Mouse (Mus musculus) forebrain, embryonic 13.5 days (tissue): ENCODE measurements at regions not wholly inside any gene's neighbourhood (a gene's known extent, or its start where the extent isn't known, plus 50 kb on each side); places are given as distances from the start of the nearest gene placed in this dataset.

Experiments used
- ATAC-seq: fragments of 200-750 bp; cut with Nextera tagmentation; 2 replicates; pipeline ENCODE4 v1.8.0; 2017
- H3K27ac ChIP-seq: fragments of 300-500 bp; sonication (generic); 2 replicates; pipeline ENCODE4 v1.5.1; 2015; ENCODE audit warnings: inconsistent platforms, mild to moderate bottlenecking, moderate library complexity
- H3K27me3 ChIP-seq: fragments of 300-500 bp; sonication (generic); 2 replicates; pipeline ENCODE4 v1.6.1; 2015; ENCODE audit warnings: mild to moderate bottlenecking, inconsistent platforms
- H3K36me3 ChIP-seq: fragments of 300-500 bp; sonication (generic); 2 replicates; pipeline ENCODE4 v1.6.1; 2015; ENCODE audit warnings: mild to moderate bottlenecking, inconsistent platforms; ENCODE audit not compliant: poor library complexity, severe bottlenecking
- H3K4me1 ChIP-seq: fragments of 300-500 bp; sonication (generic); 2 replicates; pipeline ENCODE4 v1.6.1; 2015; ENCODE audit warnings: inconsistent platforms
- H3K4me2 ChIP-seq: fragments of 300-500 bp; sonication (generic); 2 replicates; pipeline ENCODE4 v1.6.1; 2015; ENCODE audit warnings: inconsistent platforms, mild to moderate bottlenecking, moderate library complexity
- H3K4me3 ChIP-seq: fragments of 300-500 bp; sonication (generic); 2 replicates; pipeline ENCODE4 v1.5.1; 2015; ENCODE audit warnings: mild to moderate bottlenecking, inconsistent platforms
- H3K9ac ChIP-seq: fragments of 300-500 bp; sonication (generic); 2 replicates; pipeline ENCODE4 v1.6.1; 2015; ENCODE audit warnings: mild to moderate bottlenecking, inconsistent platforms
- H3K9me3 ChIP-seq: fragments of 300-500 bp; sonication (generic); replicated peaks from 2 replicates; pipeline ENCODE4 v1.6.1; 2016; ENCODE audit warnings: inconsistent platforms
- WGBS: fragments of 180-500 bp; shearing (Covaris S2); methylation state at CpG from one replicate; pipeline ENCODE4 v1.1.7; 2015; 5-methylcytosine and 5-hydroxymethylcytosine counted together

DNA sequence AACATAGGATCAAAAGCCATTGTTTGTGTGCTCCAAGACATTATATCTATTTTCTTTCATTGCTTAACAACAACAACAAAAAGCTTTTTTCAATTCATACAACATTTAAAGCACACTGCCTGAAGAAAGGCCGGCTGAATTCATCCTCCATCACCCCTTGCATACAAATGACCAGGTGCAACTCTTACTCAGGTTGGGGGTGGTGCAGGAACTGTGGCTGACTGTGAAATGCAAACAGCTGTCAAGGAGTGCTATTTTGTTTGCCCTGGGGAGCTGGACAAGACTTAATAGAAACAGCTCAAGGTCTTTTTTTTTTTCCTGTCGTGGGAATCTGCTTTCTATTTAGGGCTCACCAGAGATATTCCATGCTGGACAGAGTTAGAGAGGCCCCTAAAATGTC lies 406.6 kb upstream of the Cldn34d start:
- Histone ChIP-seq H3K4me2 (no peak overlapping the region), H3K4me3 (no peak overlapping the region), H3K9ac (no peak overlapping the region), H3K36me3 (no peaks in the 10 kb centered on the region), H3K27me3 (no peaks in the 10 kb centered on the region), H3K27ac (no peak overlapping the region), H3K9me3 (no peaks in the 10 kb centered on the region), H3K4me1 (no peaks in the 10 kb centered on the region)
- ATAC-seq: no peak
- 2% methylated on average over 2 of the region's 2 CpGs for WGBS

DNA sequence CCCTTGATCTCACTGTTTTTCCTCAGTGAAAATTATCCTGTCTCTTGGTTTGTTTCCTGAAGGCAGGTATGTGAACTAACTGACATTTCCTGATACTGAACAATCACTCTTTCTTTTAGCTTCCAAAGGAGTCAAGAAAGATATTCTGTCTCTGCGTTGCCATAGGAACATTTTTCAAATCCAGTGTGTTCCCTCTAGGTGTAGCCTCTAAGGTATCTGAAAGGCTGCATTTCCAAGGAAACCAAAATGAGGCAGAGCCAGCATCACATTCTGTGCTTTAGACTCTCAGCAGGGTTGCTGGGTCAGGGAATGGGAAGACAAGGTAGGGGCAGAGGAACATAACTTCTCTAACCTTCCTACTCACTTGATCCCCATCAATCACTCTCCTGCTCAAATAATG lies 411.2 kb upstream of the Cldn34d start:
- ATAC-seq: no peak
- Histone ChIP-seq H3K4me2 (no peak overlapping the region), H3K4me3 (no peak overlapping the region), H3K9ac (no peak overlapping the region), H3K27ac (no peak overlapping the region), H3K9me3 (no peaks in the 10 kb centered on the region), H3K36me3 (no peaks in the 10 kb centered on the region), H3K27me3 (no peaks in the 10 kb centered on the region), H3K4me1 (no peaks in the 10 kb centered on the region)
- 77% methylated on average over 1 of the region's 1 CpGs for WGBS

DNA sequence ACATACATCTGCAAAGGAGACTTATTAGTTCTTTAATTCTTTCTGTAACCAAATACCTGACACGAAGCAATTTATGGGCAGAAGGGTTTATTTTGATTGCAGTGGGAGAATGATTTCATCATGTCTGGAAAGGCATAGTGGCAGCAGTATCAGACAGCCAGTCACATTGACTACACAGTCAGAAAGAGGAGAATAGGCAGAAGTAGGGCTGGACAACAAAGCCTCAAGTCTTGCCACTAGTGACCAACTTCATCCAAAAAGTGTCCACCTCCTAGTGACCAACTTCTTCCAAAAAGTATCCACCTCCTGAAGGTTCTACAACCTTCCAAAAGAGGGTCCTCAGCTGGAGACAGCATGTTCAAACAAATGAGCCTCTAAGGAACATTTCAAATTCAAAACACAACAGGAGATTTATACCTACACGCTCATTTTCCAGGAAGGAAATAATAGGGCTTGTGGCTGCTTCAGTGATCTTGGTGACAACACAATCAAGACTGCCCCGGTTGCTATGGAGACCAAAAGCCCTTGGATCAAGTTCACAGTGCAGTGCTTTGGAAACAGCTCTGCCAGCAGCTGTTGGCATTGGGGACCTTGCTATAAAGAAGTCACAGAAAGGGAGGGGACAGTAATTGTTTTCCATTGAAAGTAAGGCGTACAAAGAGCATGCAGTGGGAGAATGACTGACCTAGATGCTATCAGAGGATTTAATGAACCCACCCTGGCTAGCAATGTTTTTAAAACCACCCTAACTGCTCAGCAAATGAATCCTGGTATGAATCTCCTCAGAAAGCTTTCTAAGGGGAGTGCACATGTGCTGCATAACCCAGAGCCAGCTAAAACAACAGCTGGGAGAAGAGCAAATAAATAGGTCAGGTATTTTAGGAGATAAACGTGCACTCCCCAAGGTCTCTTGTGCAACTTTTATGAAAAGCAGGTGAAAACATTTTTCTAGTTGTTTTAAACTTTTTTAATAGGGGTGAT lies 448.0 kb upstream of the Cldn34d start:
- Histone ChIP-seq H3K4me3 (no peak overlapping the region), H3K9me3 (no peaks in the 10 kb centered on the region), H3K27ac (peak overlapping the region; percentile 16), H3K4me2 (no peak overlapping the region), H3K27me3 (no peaks in the 10 kb centered on the region), H3K36me3 (no peaks in the 10 kb centered on the region), H3K4me1 (no peaks in the 10 kb centered on the region), H3K9ac (no peak overlapping the region)
- ATAC-seq: peak; percentile 90
- 23% methylated on average over 5 of the region's 5 CpGs for WGBS

DNA sequence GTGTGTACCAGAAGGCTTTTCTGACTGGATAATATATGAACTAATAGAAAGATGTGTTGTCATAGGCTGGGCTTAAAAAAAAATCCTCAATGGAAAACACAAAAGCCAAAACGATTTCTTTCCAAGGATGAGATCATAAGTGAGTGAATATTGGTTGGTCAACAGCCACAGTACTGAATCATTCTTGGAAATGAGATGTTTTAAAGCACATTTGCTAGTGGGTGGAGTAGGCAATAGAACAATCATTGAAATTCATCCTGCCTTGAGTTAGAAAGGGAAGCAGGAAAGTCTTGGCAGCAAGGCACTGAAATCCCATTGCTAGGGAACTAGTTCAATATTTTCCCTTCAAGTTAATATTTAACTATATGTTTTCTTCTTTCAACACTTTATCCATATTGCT lies 449.3 kb upstream of the Cldn34d start:
- Histone ChIP-seq H3K4me3 (no peak overlapping the region), H3K4me1 (no peaks in the 10 kb centered on the region), H3K4me2 (no peak overlapping the region), H3K9ac (no peak overlapping the region), H3K9me3 (no peaks in the 10 kb centered on the region), H3K27me3 (no peaks in the 10 kb centered on the region), H3K27ac (no peak overlapping the region), H3K36me3 (no peaks in the 10 kb centered on the region)
- ATAC-seq: no peak
- 77% methylated on average over 1 of the region's 1 CpGs for WGBS

DNA sequence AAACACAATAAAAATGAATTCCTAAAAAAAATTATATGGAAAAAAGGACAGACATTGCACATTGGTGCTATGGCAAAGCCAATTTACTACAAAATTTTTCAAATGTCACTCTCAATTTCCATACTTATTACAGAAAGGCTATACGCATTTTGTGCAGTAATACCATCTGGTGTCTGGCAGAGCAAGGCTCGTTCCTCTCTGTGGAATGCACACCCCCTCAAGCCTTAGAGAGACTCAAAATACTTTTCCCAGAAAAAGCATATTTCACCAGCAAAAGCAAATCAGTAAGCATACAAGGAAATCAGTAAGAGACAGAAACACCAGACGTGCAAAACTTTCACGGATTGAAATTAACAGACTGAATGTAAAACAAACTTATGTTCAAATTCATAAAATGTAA lies 431.0 kb upstream of the Tbl1x start:
- Histone ChIP-seq H3K27ac (no peak overlapping the region), H3K27me3 (no peaks in the 10 kb centered on the region), H3K4me2 (no peak overlapping the region), H3K36me3 (no peaks in the 10 kb centered on the region), H3K4me3 (no peak overlapping the region), H3K4me1 (no peaks in the 10 kb centered on the region), H3K9ac (no peak overlapping the region), H3K9me3 (no peaks in the 10 kb centered on the region)
- no peak; the same call in 1 of the 2 replicates for ATAC-seq
- WGBS: 89% methylated on average over 4 of the region's 4 CpGs

DNA sequence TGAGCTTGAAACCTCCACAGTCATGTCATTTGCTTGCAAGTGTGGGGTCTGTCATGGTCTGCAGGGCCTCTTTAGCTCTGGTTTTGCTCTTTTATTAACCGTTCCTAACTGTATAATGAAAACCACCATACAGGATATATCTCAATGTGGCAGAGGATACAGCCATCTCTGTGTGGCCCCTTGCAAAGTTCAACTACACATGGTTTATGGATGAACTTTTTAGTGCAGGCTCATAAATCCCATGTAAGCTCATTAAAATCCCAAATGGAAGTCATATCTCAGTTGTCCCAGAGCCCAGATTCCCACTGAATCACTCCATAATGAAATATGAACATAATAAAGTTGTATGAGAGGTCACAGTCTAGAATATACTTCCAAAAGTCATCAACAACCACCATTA lies 428.1 kb upstream of the Tbl1x start:
- ATAC-seq: no peak
- Histone ChIP-seq H3K4me1 (no peaks in the 10 kb centered on the region), H3K4me3 (no peak overlapping the region), H3K9ac (no peak overlapping the region), H3K9me3 (no peaks in the 10 kb centered on the region), H3K36me3 (no peaks in the 10 kb centered on the region), H3K27me3 (no peaks in the 10 kb centered on the region), H3K27ac (no peak overlapping the region), H3K4me2 (no peak overlapping the region)
- 81% methylated on average over 1 of the region's 1 CpGs for WGBS

DNA sequence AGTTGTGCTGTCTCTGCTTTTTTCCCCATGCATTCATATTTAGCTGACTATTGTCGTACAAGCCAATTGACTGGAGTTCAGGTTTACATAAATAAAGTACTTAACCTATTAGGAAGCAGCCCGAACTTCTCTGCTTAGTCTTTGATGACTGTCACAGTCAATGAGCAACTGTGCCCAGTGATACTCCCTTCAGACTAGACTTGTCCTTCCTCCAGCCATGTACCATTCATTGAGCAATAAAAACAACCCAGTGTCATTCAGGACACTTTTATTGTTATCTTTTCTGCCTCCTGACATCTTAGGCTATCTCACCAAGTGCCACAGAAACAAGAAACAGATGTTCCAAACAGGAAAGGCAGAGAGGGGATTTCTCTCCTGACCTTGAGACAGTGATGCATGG lies 389.1 kb upstream of the Tbl1x start:
- WGBS: 74% methylated on average over 2 of the region's 2 CpGs

More for the DNA sequence above, 389.1 kb upstream of the Tbl1x start:
- H3K4me2 ChIP-seq: no peak overlapping the region
- H3K4me1 ChIP-seq: no peaks in the 10 kb centered on the region
- H3K9ac ChIP-seq: no peak overlapping the region
- H3K27me3 ChIP-seq: no peaks in the 10 kb centered on the region
- H3K4me3 ChIP-seq: no peak overlapping the region
- no peaks in the 10 kb centered on the region for H3K36me3 ChIP-seq
- no peak overlapping the region for H3K27ac ChIP-seq
- H3K9me3 ChIP-seq: no peaks in the 10 kb centered on the region
- ATAC-seq: no peak
